Mouse (Mus musculus) heart, embryonic 11.5 days (tissue): Measurements from ENCODE around the gene B230219D22Rik. TPM values are rescaled to one million over a fixed set of nuclear protein-coding genes. Genes with fewer than 3 reads are reported as not detected.

Experiments
- ATAC-seq: fragments of 200-750 bp; cut with Nextera tagmentation; replicated peaks from 2 replicates; pipeline ENCODE4 v1.8.0; 2017; ENCODE audit warnings: moderate library complexity; ENCODE audit not compliant: insufficient number of reproducible peaks, low FRiP score, low TSS enrichment
- H3K27ac ChIP-seq: fragments of 300-500 bp; sonication (generic); 2 replicates; pipeline ENCODE4 v1.5.1; 2014; ENCODE audit warnings: mild to moderate bottlenecking, low read depth, low read length
- H3K27me3 ChIP-seq: fragments of 300-500 bp; sonication (generic); 2 replicates; pipeline ENCODE4 v1.6.1; 2014; ENCODE audit warnings: mild to moderate bottlenecking, low read length, mixed read lengths; ENCODE audit not compliant: control insufficient read depth, insufficient read depth
- H3K36me3 ChIP-seq: fragments of 300-500 bp; sonication (generic); 2 replicates; pipeline ENCODE4 v1.6.1; 2014; ENCODE audit warnings: mild to moderate bottlenecking, low read length, moderate library complexity, mixed read lengths; ENCODE audit not compliant: control insufficient read depth, insufficient read depth
- H3K4me1 ChIP-seq: fragments of 300-500 bp; sonication (generic); 2 replicates; pipeline ENCODE4 v1.6.1; 2014; ENCODE audit warnings: low read length; ENCODE audit not compliant: control insufficient read depth, insufficient read depth
- H3K4me2 ChIP-seq: fragments of 300-500 bp; sonication (generic); 2 replicates; pipeline ENCODE4 v1.6.1; 2014; ENCODE audit warnings: mild to moderate bottlenecking, moderate library complexity
- H3K4me3 ChIP-seq: fragments of 300-500 bp; sonication (generic); 2 replicates; pipeline ENCODE4 v1.5.1; 2014; ENCODE audit warnings: low read depth, low read length
- H3K9ac ChIP-seq: fragments of 300-500 bp; sonication (generic); 2 replicates; pipeline ENCODE4 v1.6.1; 2014; ENCODE audit warnings: mild to moderate bottlenecking, low read depth, low read length, moderate library complexity
- H3K9me3 ChIP-seq: fragments of 300-500 bp; sonication (generic); replicated peaks from 2 replicates; pipeline ENCODE4 v1.6.1; 2016; ENCODE audit warnings: low read length; ENCODE audit not compliant: control insufficient read depth
- WGBS: fragments of 180-500 bp; shearing (Covaris S2); extraction: QIAGEN DNeasy Blood & Tissue Kit; methylation state at CpG from one replicate; pipeline ENCODE4 v1.1.7; 2014; ENCODE audit not compliant: insufficient replicate concordance; 5-methylcytosine and 5-hydroxymethylcytosine counted together
- polyA plus RNA-seq: library from polyadenylated mRNA; unstranded; fragments of >200 nt; fragmentation: Nextera tagmentation; extraction: Ambion mirVana; gene quantifications from 2 replicates; pipeline ENCODE4 v1.2.1, GENCODE M21; 2014

Gene B230219D22Rik
- 63.0 and 77.0 TPM in 2 replicates for polyA plus RNA-seq

DNA sequence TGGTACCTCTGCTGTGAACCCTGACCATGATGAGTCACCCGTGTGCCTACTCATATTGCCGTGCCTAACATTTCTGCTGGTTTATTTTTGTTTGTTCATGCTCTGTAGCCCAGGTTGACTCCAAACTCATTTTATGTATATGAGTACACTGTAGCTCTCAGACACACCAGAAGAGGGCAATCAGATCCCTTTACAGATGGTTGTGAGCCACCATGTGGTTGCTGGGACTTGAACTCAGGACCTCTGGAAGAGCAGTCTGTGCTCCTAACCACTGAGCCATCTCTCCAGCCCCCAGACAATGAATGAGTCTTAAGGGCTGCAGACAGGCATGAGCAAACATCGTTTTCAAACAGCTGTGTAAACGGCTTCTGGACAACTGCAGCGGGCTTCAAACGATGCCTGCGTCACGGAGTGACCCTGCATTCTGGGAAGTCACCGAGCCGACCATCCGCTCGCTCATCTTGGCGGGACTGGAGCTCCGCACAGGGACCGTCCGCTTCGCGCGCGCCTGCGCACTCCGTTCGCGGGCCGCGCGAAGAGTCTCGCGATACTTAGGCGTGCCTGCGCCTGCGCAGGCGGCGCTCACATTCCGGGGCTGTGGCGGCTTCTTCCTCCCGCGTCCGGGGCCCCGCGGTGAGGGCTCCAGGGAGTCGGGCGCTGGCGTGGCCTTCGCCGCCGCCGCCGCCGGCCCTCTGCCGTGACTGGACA lies at the start of gene B230219D22Rik:
Gene B230219D22Rik, plus strand, starts transcription at position 590 of the 708 bp plus-strand sequence.
- H3K4me1 ChIP-seq, result peaks cover 15% of the 10 kb centered on the region
- peak within 1 kb of the TSS; percentile 100 for H3K9ac ChIP-seq
- no peaks in the 10 kb centered on the region for H3K9me3 ChIP-seq
- peak; percentile 95 for ATAC-seq
- 2% methylated on average over 47 of the region's 51 CpGs for WGBS
- H3K27ac ChIP-seq, result peak within 1 kb of the TSS; percentile 99
- H3K4me3 ChIP-seq, result peak within 1 kb of the TSS; percentile 99
- H3K4me2 ChIP-seq, result peak within 1 kb of the TSS; percentile 74
- no peaks in the 10 kb centered on the region for H3K36me3 ChIP-seq
- H3K27me3 ChIP-seq, result no peaks in the 10 kb centered on the region

DNA sequence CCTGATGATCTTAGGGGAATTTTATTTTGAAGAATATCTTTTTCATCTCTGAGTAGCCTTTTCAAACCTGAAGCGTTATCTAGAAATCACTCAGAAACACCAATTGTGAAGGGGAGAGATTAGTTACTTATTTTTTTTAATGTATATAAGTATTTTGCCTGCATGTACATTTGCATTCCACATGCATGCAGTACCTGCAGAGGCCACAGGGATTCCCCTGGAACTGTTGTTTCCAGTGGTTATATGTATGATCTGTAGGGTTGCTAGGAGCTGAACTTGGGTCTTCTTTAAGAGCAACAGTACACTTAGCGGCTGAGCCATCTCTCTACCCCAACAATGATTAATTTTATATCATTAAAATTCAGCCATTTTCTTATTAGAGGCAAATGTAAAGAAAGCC lies 48.4 kb upstream of the B230219D22Rik start:
- H3K27me3 ChIP-seq, result no peaks in the 10 kb centered on the region
- WGBS, result 90% methylated on average over 2 of the region's 2 CpGs
- H3K4me2 ChIP-seq, result no peak overlapping the region
- no peak overlapping the region for H3K4me3 ChIP-seq
- no peak for ATAC-seq
- peaks cover 22% of the 10 kb centered on the region for H3K36me3 ChIP-seq
- H3K27ac ChIP-seq, result no peak overlapping the region
- no peak overlapping the region for H3K9ac ChIP-seq
- no peaks in the 10 kb centered on the region for H3K9me3 ChIP-seq
- H3K4me1 ChIP-seq, result no peaks in the 10 kb centered on the region

DNA sequence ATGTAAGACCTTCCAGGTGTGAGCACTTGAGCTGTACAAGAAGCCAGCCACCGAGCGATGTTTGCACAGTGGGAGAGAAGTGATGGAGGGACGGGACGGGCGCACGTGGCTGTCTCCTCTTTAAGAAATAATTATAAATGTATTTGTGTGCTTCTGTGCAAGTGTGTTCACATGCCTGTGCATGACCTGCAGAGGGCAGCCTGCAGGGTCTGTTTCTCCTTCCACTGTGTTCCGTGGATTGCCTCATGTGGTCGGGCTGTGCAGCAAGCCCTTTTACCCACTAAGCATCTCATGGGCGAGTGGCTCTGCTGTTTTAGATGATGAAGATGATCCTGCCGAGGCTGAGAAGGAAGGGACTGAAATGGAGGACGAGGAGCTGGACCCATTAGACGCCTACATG lies 42.8 kb upstream of the B230219D22Rik start:
- WGBS, result 91% methylated on average over 12 of the region's 12 CpGs
- H3K36me3 ChIP-seq, result peaks cover 35% of the 10 kb centered on the region

DNA sequence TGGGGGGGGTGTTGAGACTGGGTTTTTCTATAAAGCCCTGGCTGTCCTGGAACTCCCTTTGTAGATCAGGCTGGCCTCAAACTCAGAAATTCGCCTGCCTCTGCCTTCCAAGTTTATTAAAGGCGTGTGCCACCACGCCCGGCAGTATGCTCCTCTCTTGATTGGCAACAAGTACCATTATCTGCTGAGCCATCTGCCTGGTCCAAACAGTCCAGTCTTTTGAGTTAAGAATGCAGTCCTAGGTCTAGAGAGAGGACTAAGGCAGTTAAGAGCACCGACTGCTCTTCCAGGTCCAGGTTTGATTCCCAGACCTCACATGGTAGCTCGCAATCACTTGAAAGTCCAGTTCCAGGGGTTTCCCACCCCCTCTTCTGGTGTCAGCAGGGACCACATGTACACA lies 41.9 kb upstream of the B230219D22Rik start:
- Histone ChIP-seq H3K4me1 (no peaks in the 10 kb centered on the region), H3K4me3 (no peak overlapping the region), H3K9ac (no peak overlapping the region), H3K36me3 (peaks cover 35% of the 10 kb centered on the region), H3K4me2 (no peak overlapping the region), H3K27ac (no peak overlapping the region), H3K9me3 (no peaks in the 10 kb centered on the region), H3K27me3 (no peaks in the 10 kb centered on the region)
- ATAC-seq, result no peak
- whole genome bisulfite sequencing, result 91% methylated on average over 6 of the region's 6 CpGs

More for the DNA sequence above, 42.8 kb upstream of the B230219D22Rik start:
- Histone ChIP-seq H3K27me3 (no peaks in the 10 kb centered on the region), H3K4me1 (no peaks in the 10 kb centered on the region), H3K4me3 (no peak overlapping the region), H3K9ac (no peak overlapping the region), H3K4me2 (no peak overlapping the region), H3K9me3 (no peaks in the 10 kb centered on the region), H3K27ac (no peak overlapping the region)
- no peak for ATAC-seq

DNA sequence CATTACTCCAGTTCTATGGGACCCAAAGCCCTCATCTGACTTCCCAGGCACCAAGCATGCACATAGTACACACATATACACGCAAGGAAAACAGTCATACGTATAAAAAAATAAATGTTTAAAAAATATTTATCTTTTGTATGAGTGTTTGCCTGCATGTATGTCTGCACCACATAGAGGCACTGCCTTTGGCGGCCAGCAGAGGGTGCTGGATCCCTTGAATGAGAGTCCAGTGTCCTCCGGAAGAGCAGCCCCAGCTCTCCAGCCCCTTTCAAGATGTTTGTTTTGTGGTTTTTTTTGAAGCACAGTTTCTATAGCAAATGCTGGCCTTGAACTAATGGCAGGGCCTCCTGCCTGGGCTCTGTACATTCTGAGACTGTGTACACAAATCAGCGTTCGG lies 24.4 kb upstream of the B230219D22Rik start:
- WGBS, result 81% methylated on average over 6 of the region's 6 CpGs
- no peaks in the 10 kb centered on the region for H3K4me1 ChIP-seq
- peaks cover 63% of the 10 kb centered on the region for H3K36me3 ChIP-seq
- no peak overlapping the region for H3K9ac ChIP-seq
- no peak for ATAC-seq
- no peak overlapping the region for H3K4me2 ChIP-seq
- H3K27ac ChIP-seq, result no peak overlapping the region
- H3K27me3 ChIP-seq, result no peaks in the 10 kb centered on the region
- no peak overlapping the region for H3K4me3 ChIP-seq
- H3K9me3 ChIP-seq, result 0 out of 2 replicates have a peak, but pooled peaks cover 2% of the 10 kb centered on the region

DNA sequence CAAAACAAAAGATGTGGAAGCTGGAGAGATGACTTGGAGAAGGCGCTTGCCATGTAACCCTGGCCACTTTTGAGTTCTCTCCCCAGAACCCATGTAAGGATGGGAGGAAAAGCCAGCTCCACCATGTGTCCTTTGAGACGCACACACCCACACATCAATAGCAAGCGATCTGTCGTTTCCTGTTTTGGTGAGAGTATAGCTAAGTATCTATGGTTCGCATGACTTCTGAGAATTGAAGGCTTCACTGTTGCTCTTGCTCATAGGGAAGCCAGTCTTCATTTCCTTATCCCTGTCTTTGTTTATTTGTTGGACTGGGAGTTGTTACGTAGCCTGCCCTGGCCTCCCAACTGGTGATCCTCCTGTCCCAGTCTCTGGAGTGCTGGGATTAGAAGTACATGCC lies 20.2 kb upstream of the B230219D22Rik start:
- H3K27ac ChIP-seq, result no peak overlapping the region
- no peak overlapping the region for H3K4me3 ChIP-seq
- no peak overlapping the region for H3K9ac ChIP-seq
- H3K4me1 ChIP-seq, result no peaks in the 10 kb centered on the region
- ATAC-seq, result no peak
- no peak overlapping the region for H3K4me2 ChIP-seq
- H3K27me3 ChIP-seq, result no peaks in the 10 kb centered on the region
- 91% methylated on average over 6 of the region's 6 CpGs for WGBS
- H3K9me3 ChIP-seq, result 0 out of 2 replicates have a peak, but pooled peaks cover 2% of the 10 kb centered on the region
- peaks cover 49% of the 10 kb centered on the region for H3K36me3 ChIP-seq

DNA sequence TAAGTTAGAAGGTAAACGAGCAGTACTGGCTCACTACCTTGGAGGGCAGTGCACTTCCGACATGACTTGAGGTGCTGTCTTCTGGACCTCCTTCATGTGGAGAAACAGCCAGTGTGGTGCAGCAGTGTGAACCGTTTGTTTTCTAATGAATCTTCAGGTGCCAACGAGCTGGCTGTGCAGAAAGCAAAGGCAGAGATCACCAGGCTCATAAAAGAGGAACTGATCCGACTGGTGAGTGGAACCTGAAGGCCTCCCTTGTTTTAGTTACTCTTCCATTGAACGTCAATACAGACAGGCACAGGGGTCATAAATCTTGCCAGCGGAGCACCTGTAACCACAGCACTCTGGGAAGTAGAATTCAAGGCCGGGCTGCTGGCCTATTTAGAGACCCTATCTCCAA lies 15.6 kb upstream of the B230219D22Rik start:
- H3K4me2 ChIP-seq, result no peak overlapping the region
- H3K4me1 ChIP-seq, result no peaks in the 10 kb centered on the region
- no peak overlapping the region for H3K4me3 ChIP-seq
- no peak overlapping the region for H3K9ac ChIP-seq
- H3K27ac ChIP-seq, result no peak overlapping the region
- H3K9me3 ChIP-seq, result no peaks in the 10 kb centered on the region
- no peak for ATAC-seq
- WGBS, result 84% methylated on average over 8 of the region's 8 CpGs
- peaks cover 31% of the 10 kb centered on the region for H3K36me3 ChIP-seq
- H3K27me3 ChIP-seq, result no peaks in the 10 kb centered on the region

DNA sequence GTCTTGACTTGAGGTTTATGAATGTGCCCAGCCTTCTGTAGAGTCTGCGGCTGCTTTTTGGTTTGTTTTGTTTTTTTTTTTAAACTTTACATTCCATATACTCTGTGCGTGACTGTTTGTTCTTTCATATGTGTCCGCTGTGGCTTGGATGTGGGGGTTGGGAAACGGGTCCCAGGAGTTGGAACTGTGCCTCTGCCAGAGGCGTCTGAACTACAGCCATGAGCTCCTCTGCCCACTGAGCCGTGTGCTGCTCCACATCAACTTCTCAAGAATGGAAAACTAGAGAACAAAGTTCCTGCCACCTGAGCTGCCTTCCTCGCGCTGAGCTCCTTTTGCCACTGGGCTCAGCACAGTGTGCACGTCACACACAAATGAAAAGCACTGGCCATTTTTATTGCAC lies 10.7 kb upstream of the B230219D22Rik start:
- Histone ChIP-seq H3K4me1 (0 out of 2 replicates have a peak, but pooled peaks cover 7% of the 10 kb centered on the region), H3K9ac (no peak overlapping the region), H3K4me2 (no peak overlapping the region), H3K4me3 (no peak overlapping the region), H3K27me3 (no peaks in the 10 kb centered on the region), H3K9me3 (no peaks in the 10 kb centered on the region), H3K27ac (no peak overlapping the region), H3K36me3 (peaks cover 11% of the 10 kb centered on the region)
- ATAC-seq, result no peak
- 86% methylated on average over 9 of the region's 9 CpGs for WGBS

DNA sequence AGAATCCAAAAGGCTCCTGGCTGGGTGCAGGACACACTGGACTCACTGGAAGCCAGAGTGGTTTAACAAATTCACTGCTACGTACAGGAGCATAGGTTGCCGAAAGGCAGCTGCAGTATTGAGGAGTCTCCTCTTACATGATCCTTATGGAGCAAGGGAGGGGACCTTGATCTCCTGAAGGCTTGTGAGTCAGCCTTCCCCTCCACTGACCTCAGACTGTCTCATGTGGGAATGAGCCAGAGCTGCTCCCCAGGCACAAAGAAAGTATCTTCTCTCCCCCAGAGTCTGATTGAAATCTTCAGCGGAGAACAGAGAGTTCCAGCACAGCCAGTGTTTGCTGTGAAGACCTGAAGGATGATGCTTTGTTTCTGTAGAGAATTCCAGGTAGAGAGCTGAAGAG lies 9.3 kb upstream of the B230219D22Rik start:
- Histone ChIP-seq H3K27me3 (no peaks in the 10 kb centered on the region), H3K4me1 (peaks cover 15% of the 10 kb centered on the region; the same call in 1 of the 2 replicates), H3K9me3 (no peaks in the 10 kb centered on the region), H3K36me3 (peaks cover 8% of the 10 kb centered on the region; the same call in 1 of the 2 replicates), H3K9ac (no peak overlapping the region), H3K4me3 (no peak overlapping the region), H3K27ac (no peak overlapping the region), H3K4me2 (no peak overlapping the region)
- 67% methylated on average over 3 of the region's 3 CpGs for WGBS
- ATAC-seq, result no peak
